Mouse (Mus musculus): Measurements from ENCODE around the gene Gm20388.

- TF ChIP-seq CTCF (IDR thresholded peaks at IDR 0.05; ENCODE audit: insufficient read depth, low read depth, low read length), result no peak
- no peak for TF ChIP-seq POLR2A (IDR thresholded peaks at IDR 0.05; ENCODE audit: insufficient read depth, low read depth, low read length)
Measured at GRCm38 (mm10) chr8:123352786-123353185, 3442.1 kb downstream of the Gm20388 start.

Measured in olfactory bulb, adult 2 months (tissue).